Mouse (Mus musculus) myocyte (in vitro differentiated cells): ENCODE measurements around the gene Kcnd2.

Experiments used
- E2F4 ChIP-seq: IDR thresholded peaks from one replicate; pipeline ENCODE4 v1.6.1; 2011; ENCODE audit warnings: mild to moderate bottlenecking, control low read depth, moderate library complexity; ENCODE audit not compliant: insufficient read depth
- POLR2A ChIP-seq: IDR thresholded peaks from one replicate; pipeline ENCODE4 v1.6.1; 2011; ENCODE audit warnings: low read depth, mild to moderate bottlenecking, control low read depth, moderate library complexity; ENCODE audit not compliant: insufficient read length
- TCF12 ChIP-seq: IDR thresholded peaks from one replicate; pipeline ENCODE4 v1.6.1; 2011; ENCODE audit warnings: mild to moderate bottlenecking, control low read depth; ENCODE audit not compliant: poor library complexity, insufficient read depth, severe bottlenecking

GRCm38 (mm10) chr6:21391776-21392175 lies 176.5 kb downstream of the Kcnd2 start:
- no peak for TF ChIP-seq POLR2A
- TF ChIP-seq TCF12: no peak
- TF ChIP-seq E2F4: no peak
